Mouse (Mus musculus): ENCODE results near the gene Sgca. TPM values are rescaled to one million over a fixed set of nuclear protein-coding genes. Genes with fewer than 3 reads are reported as not detected.

Sgca gene
- polyA plus RNA-seq, 1 experiment from 2014 or later = 0.77 TPM

DNA sequence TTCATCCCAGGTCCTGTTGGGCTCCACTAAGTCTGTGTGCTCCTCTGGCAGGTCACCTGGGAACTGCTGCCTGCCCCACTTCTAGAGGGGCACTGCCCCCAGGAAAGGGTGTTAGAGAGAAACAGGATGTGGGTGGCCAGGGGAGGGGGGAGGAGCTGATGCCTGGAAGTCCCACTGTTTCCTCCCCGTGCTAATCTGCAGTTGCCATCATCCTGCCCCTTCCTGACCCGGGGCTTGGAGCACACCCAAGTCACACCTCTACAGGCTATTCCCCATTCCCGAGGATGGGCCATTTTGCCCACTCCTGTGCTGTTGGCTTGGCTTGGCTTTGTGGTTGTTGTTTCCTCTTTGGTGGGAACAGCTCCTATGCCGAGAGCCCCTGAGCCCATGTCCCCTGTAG lies 24.4 kb upstream of the Sgca start:
- peaks cover 82% of the 10 kb centered on the region for H3K36me3 ChIP-seq
- no peak overlapping the region for H3K4me3 ChIP-seq (replicated peaks)
- 31% methylated on average over 4 of the region's 4 CpGs for WGBS
- H3K4me2 ChIP-seq = peak overlapping the region; percentile 9; the same call in 1 of the 2 replicates
- H3K9ac ChIP-seq (replicated peaks) = peak overlapping the region; percentile 17; the same call in 1 of the 2 replicates
- peak overlapping the region; percentile 61 for H3K27ac ChIP-seq (replicated peaks)
- H3K9me3 ChIP-seq (replicated peaks) = no peaks in the 10 kb centered on the region
- no peaks in the 10 kb centered on the region for H3K27me3 ChIP-seq (replicated peaks)
- ATAC-seq (ENCODE audit: low FRiP score) = no peak
- peaks cover 41% of the 10 kb centered on the region for H3K4me1 ChIP-seq

GRCm38 (mm10) chr11:95000128-95000527 lies 24.0 kb upstream of the Sgca start:
- Histone ChIP-seq H3K27me3 (replicated peaks) (no peaks in the 10 kb centered on the region), H3K4me1 (peaks cover 45% of the 10 kb centered on the region), H3K4me2 (no peak overlapping the region), H3K9me3 (replicated peaks) (no peaks in the 10 kb centered on the region), H3K36me3 (peaks cover 78% of the 10 kb centered on the region), H3K4me3 (replicated peaks) (no peak overlapping the region), H3K9ac (replicated peaks) (peak overlapping the region; percentile 17; the same call in 1 of the 2 replicates), H3K27ac (replicated peaks) (no peak overlapping the region)
- 78% methylated on average over 8 of the region's 8 CpGs for WGBS
- ATAC-seq (ENCODE audit: low FRiP score) = no peak

- Histone ChIP-seq H3K4me1 (peaks cover 65% of the 10 kb centered on the region), H3K4me2 (peak overlapping the region; percentile 3; the same call in 1 of the 2 replicates), H3K36me3 (peaks cover 60% of the 10 kb centered on the region), H3K4me3 (replicated peaks) (no peak overlapping the region), H3K9me3 (replicated peaks) (no peaks in the 10 kb centered on the region), H3K9ac (replicated peaks) (no peak overlapping the region), H3K27ac (replicated peaks) (peak overlapping the region; percentile 46), H3K27me3 (replicated peaks) (no peaks in the 10 kb centered on the region)
- WGBS = 55% methylated on average over 16 of the region's 16 CpGs
- 0 out of 2 replicates have a peak, but pooled peaks have one; percentile 11 for ATAC-seq (ENCODE audit: low FRiP score)
These were observed 22.0 kb upstream of the Sgca start for GRCm38 (mm10) chr11:94998041-94998531.

GRCm38 (mm10) chr11:94997596-94997995 lies 21.5 kb upstream of the Sgca start:
- no peaks in the 10 kb centered on the region for H3K27me3 ChIP-seq (replicated peaks)
- peak overlapping the region; percentile 46; the same call in 1 of the 2 replicates for H3K27ac ChIP-seq (replicated peaks)
- ATAC-seq (ENCODE audit: low FRiP score) = no peak
- H3K9me3 ChIP-seq (replicated peaks) = no peaks in the 10 kb centered on the region
- WGBS = 57% methylated on average over 5 of the region's 5 CpGs
- peak overlapping the region; percentile 3; the same call in 1 of the 2 replicates for H3K4me2 ChIP-seq
- H3K9ac ChIP-seq (replicated peaks) = no peak overlapping the region
- H3K4me1 ChIP-seq = peaks cover 70% of the 10 kb centered on the region
- no peak overlapping the region for H3K4me3 ChIP-seq (replicated peaks)
- H3K36me3 ChIP-seq = peaks cover 55% of the 10 kb centered on the region

- Histone ChIP-seq H3K9ac (replicated peaks) (no peak overlapping the region), H3K9me3 (replicated peaks) (no peaks in the 10 kb centered on the region), H3K36me3 (peaks cover 49% of the 10 kb centered on the region), H3K27ac (replicated peaks) (no peak overlapping the region), H3K4me3 (replicated peaks) (no peak overlapping the region), H3K27me3 (replicated peaks) (no peaks in the 10 kb centered on the region), H3K4me1 (peaks cover 75% of the 10 kb centered on the region), H3K4me2 (peak overlapping the region; percentile 91)
- ATAC-seq (ENCODE audit: low FRiP score) = no peak
- WGBS = 96% methylated on average over 6 of the region's 6 CpGs
These were observed 20.9 kb upstream of the Sgca start for GRCm38 (mm10) chr11:94996984-94997383.

GRCm38 (mm10) chr11:94996101-94996500 lies 20.0 kb upstream of the Sgca start:
- peak overlapping the region; percentile 89 for H3K4me3 ChIP-seq (replicated peaks)
- H3K9me3 ChIP-seq (replicated peaks) = no peaks in the 10 kb centered on the region
- peak overlapping the region; percentile 26; the same call in 1 of the 2 replicates for H3K9ac ChIP-seq (replicated peaks)
- no peaks in the 10 kb centered on the region for H3K27me3 ChIP-seq (replicated peaks)
- H3K4me2 ChIP-seq = peak overlapping the region; percentile 91
- no peak for ATAC-seq (ENCODE audit: low FRiP score)
- peaks cover 41% of the 10 kb centered on the region for H3K36me3 ChIP-seq
- H3K27ac ChIP-seq (replicated peaks) = no peak overlapping the region
- WGBS = 85% methylated on average over 8 of the region's 8 CpGs
- peaks cover 73% of the 10 kb centered on the region for H3K4me1 ChIP-seq

- no peaks in the 10 kb centered on the region for H3K27me3 ChIP-seq (replicated peaks)
- peak overlapping the region; percentile 89 for H3K4me3 ChIP-seq (replicated peaks)
- peak overlapping the region; percentile 91 for H3K4me2 ChIP-seq
- 77% methylated on average over 11 of the region's 11 CpGs for WGBS
- peaks cover 69% of the 10 kb centered on the region for H3K4me1 ChIP-seq
- no peak overlapping the region for H3K27ac ChIP-seq (replicated peaks)
- H3K9me3 ChIP-seq (replicated peaks) = no peaks in the 10 kb centered on the region
- H3K36me3 ChIP-seq = peaks cover 37% of the 10 kb centered on the region
- H3K9ac ChIP-seq (replicated peaks) = peak overlapping the region; percentile 99
- no peak for ATAC-seq (ENCODE audit: low FRiP score)
These were observed 19.0 kb upstream of the Sgca start for GRCm38 (mm10) chr11:94994947-94995772.

- ATAC-seq (ENCODE audit: low FRiP score) = no peak
- Histone ChIP-seq H3K4me3 (replicated peaks) (peak overlapping the region; percentile 89), H3K9ac (replicated peaks) (peak overlapping the region; percentile 99), H3K36me3 (peaks cover 31% of the 10 kb centered on the region), H3K4me1 (peaks cover 75% of the 10 kb centered on the region), H3K4me2 (peak overlapping the region; percentile 91), H3K9me3 (replicated peaks) (no peaks in the 10 kb centered on the region), H3K27ac (replicated peaks) (no peak overlapping the region), H3K27me3 (replicated peaks) (no peaks in the 10 kb centered on the region)
- 38% methylated on average over 10 of the region's 10 CpGs for WGBS
These were observed 18.2 kb upstream of the Sgca start for GRCm38 (mm10) chr11:94994208-94994814.

DNA sequence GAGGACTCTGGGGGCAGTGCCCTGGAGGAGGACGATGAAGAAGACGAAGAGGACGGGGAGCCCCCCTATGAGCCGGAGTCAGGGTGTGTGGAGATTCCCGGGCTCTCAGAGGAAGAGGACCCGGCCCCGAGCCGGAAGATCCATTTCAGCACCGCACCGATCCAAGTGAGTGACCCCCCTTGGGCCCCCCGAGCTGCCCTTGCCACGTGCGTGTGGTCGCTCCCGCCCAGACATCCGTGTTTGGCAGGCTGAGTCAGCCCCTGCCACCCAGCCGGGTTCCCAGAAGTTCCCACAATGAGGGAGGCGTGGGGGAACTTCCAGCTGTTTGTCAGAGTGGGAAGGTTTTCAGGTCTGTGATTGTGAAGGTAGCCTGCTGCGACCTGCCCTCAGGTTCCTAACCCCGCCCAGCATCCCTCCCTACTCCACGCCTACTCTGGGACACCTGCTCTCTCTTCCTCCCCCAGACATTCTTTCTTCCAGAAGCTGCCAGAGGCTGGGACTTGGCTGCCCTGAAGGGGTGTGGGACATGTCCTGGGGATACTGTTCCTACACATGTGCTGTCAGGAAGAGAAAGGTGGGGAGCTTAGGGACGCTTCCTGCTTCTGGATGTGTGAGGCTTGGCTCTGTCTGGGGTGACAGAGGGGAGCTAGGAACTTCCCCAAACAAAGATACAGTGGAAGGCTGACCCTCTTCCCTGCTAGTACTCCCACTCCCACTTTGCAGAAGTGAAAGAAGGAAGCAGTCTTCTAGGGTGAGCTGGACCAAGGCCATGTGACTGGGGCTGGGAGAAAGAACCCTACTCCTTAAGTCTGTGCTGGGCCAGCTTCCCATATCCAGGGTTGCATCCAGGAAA lies 16.9 kb upstream of the Sgca start:
- Histone ChIP-seq H3K4me2 (peak overlapping the region; percentile 91), H3K4me1 (peaks cover 80% of the 10 kb centered on the region), H3K9ac (replicated peaks) (peak overlapping the region; percentile 99), H3K9me3 (replicated peaks) (no peaks in the 10 kb centered on the region), H3K4me3 (replicated peaks) (peak overlapping the region; percentile 89), H3K36me3 (peaks cover 17% of the 10 kb centered on the region), H3K27me3 (replicated peaks) (no peaks in the 10 kb centered on the region), H3K27ac (replicated peaks) (peak overlapping the region; percentile 96)
- ATAC-seq (ENCODE audit: low FRiP score) = no peak
- WGBS = 1% methylated on average over 22 of the region's 22 CpGs

GRCm38 (mm10) chr11:94992480-94992753 lies 16.3 kb upstream of the Sgca start:
- under 1% methylated on average over 20 of the region's 20 CpGs for WGBS
- peaks cover 80% of the 10 kb centered on the region for H3K4me1 ChIP-seq

More at GRCm38 (mm10) chr11:94992480-94992753, 16.3 kb upstream of the Sgca start:
- Histone ChIP-seq H3K36me3 (peaks cover 12% of the 10 kb centered on the region), H3K9ac (replicated peaks) (peak overlapping the region; percentile 99), H3K4me2 (peak overlapping the region; percentile 91), H3K4me3 (replicated peaks) (peak overlapping the region; percentile 89), H3K9me3 (replicated peaks) (no peaks in the 10 kb centered on the region), H3K27ac (replicated peaks) (peak overlapping the region; percentile 96), H3K27me3 (replicated peaks) (no peaks in the 10 kb centered on the region)
- ATAC-seq (ENCODE audit: low FRiP score) = no peak
